Mouse (Mus musculus): ENCODE data around the gene Mrpl2. TPM values are rescaled to one million over a fixed set of nuclear protein-coding genes. Genes with fewer than 3 reads are reported as not detected.
A peak's percentile ranks its signal among the peaks of the same experiment; 100 is the strongest.

Mrpl2 gene
- polyA plus RNA-seq, 1 experiment from 2014 or later, result 88.4 TPM

- no peaks in the 10 kb centered on the region for H3K27me3 ChIP-seq
- no peaks in the 10 kb centered on the region for H3K9me3 ChIP-seq
- peak overlapping the region; percentile 90 for H3K27ac ChIP-seq (replicated peaks)
- 0% methylated on average over 13 of the region's 13 CpGs for WGBS
- H3K4me1 ChIP-seq, result peaks cover 45% of the 10 kb centered on the region
- peaks cover 24% of the 10 kb centered on the region for H3K36me3 ChIP-seq
- peak overlapping the region; percentile 90 for H3K4me3 ChIP-seq
- H3K9ac ChIP-seq (replicated peaks), result peak overlapping the region; percentile 97
- peak overlapping the region; percentile 83 for H3K4me2 ChIP-seq (replicated peaks)
- no peak for ATAC-seq (ENCODE audit: low FRiP score, low read depth)
These were observed 17.6 kb upstream of the Mrpl2 start for GRCm38 (mm10) chr17:46628471-46628790.

- Histone ChIP-seq H3K36me3 (peaks cover 30% of the 10 kb centered on the region), H3K9ac (replicated peaks) (peak within 1 kb of the TSS; percentile 97), H3K4me2 (replicated peaks) (peak within 1 kb of the TSS; percentile 83), H3K9me3 (no peaks in the 10 kb centered on the region), H3K4me1 (peaks cover 39% of the 10 kb centered on the region), H3K27ac (replicated peaks) (peak within 1 kb of the TSS; percentile 90), H3K27me3 (no peaks in the 10 kb centered on the region), H3K4me3 (peak within 1 kb of the TSS; percentile 90)
- peak; percentile 75 for ATAC-seq (ENCODE audit: low FRiP score, low read depth)
- WGBS, result under 1% methylated on average over 75 of the region's 90 CpGs
These were observed 17.0 kb upstream of the Mrpl2 start, which contains the start of gene Ptk7 for GRCm38 (mm10) chr17:46628791-46629684. Gene Ptk7, minus strand, starts transcription at chr17:46629504.

GRCm38 (mm10) chr17:46629685-46630441 lies 16.2 kb upstream of the Mrpl2 start:
- peaks cover 32% of the 10 kb centered on the region for H3K36me3 ChIP-seq
- no peaks in the 10 kb centered on the region for H3K9me3 ChIP-seq
- ATAC-seq (ENCODE audit: low FRiP score, low read depth), result peak; percentile 55
- no peaks in the 10 kb centered on the region for H3K27me3 ChIP-seq
- peaks cover 31% of the 10 kb centered on the region for H3K4me1 ChIP-seq
- H3K27ac ChIP-seq (replicated peaks), result peak overlapping the region; percentile 90
- WGBS, result 9% methylated on average over 12 of the region's 12 CpGs
- H3K9ac ChIP-seq (replicated peaks), result peak overlapping the region; percentile 47; the same call in 1 of the 2 replicates
- peak overlapping the region; percentile 90 for H3K4me3 ChIP-seq
- H3K4me2 ChIP-seq (replicated peaks), result peak overlapping the region; percentile 83

- H3K36me3 ChIP-seq, result peaks cover 61% of the 10 kb centered on the region
- ATAC-seq (ENCODE audit: low FRiP score, low read depth), result no peak
- no peak overlapping the region for H3K27ac ChIP-seq (replicated peaks)
- no peak overlapping the region for H3K4me3 ChIP-seq
- H3K4me1 ChIP-seq, result peaks cover 5% of the 10 kb centered on the region; the same call in 1 of the 2 replicates
- no peaks in the 10 kb centered on the region for H3K27me3 ChIP-seq
- H3K9me3 ChIP-seq, result no peaks in the 10 kb centered on the region
- WGBS, result 31% methylated on average over 15 of the region's 15 CpGs
- peak overlapping the region; percentile 30; the same call in 1 of the 2 replicates for H3K4me2 ChIP-seq (replicated peaks)
- H3K9ac ChIP-seq (replicated peaks), result no peak overlapping the region; the same call in 1 of the 2 replicates
These were observed 9.1 kb upstream of the Mrpl2 start for GRCm38 (mm10) chr17:46636831-46637523.

- WGBS, result 82% methylated on average over 9 of the region's 9 CpGs
- Histone ChIP-seq H3K4me2 (replicated peaks) (no peak overlapping the region), H3K9ac (replicated peaks) (no peak overlapping the region), H3K9me3 (no peaks in the 10 kb centered on the region), H3K27ac (replicated peaks) (no peak overlapping the region), H3K4me3 (no peak overlapping the region), H3K36me3 (peaks cover 46% of the 10 kb centered on the region), H3K27me3 (no peaks in the 10 kb centered on the region), H3K4me1 (peaks cover 14% of the 10 kb centered on the region)
- no peak for ATAC-seq (ENCODE audit: low FRiP score, low read depth)
These were observed 6.1 kb upstream of the Mrpl2 start for GRCm38 (mm10) chr17:46639929-46640328.

GRCm38 (mm10) chr17:46642060-46642459 lies 4.0 kb upstream of the Mrpl2 start:
- WGBS, result 95% methylated on average over 17 of the region's 17 CpGs
- H3K4me1 ChIP-seq, result peaks cover 20% of the 10 kb centered on the region
- no peak overlapping the region for H3K9ac ChIP-seq (replicated peaks)
- ATAC-seq (ENCODE audit: low FRiP score, low read depth), result no peak
- no peaks in the 10 kb centered on the region for H3K9me3 ChIP-seq
- no peak overlapping the region for H3K27ac ChIP-seq (replicated peaks)
- H3K27me3 ChIP-seq, result no peaks in the 10 kb centered on the region
- H3K4me3 ChIP-seq, result no peak overlapping the region
- no peak overlapping the region for H3K4me2 ChIP-seq (replicated peaks)
- peaks cover 36% of the 10 kb centered on the region for H3K36me3 ChIP-seq

- peaks cover 22% of the 10 kb centered on the region for H3K4me1 ChIP-seq
These were observed 1.8 kb upstream of the Mrpl2 start for GRCm38 (mm10) chr17:46644152-46644805.

GRCm38 (mm10) chr17:46644916-46645475 lies 1.0 kb upstream of the Mrpl2 start:
- ATAC-seq (ENCODE audit: low FRiP score, low read depth), result peak; percentile 1; the same call in 1 of the 2 replicates
- Histone ChIP-seq H3K4me2 (replicated peaks) (peak overlapping the region; percentile 94), H3K9ac (replicated peaks) (peak overlapping the region; percentile 77), H3K4me1 (peaks cover 29% of the 10 kb centered on the region), H3K27ac (replicated peaks) (peak overlapping the region; percentile 49; the same call in 1 of the 2 replicates), H3K27me3 (no peaks in the 10 kb centered on the region), H3K36me3 (peaks cover 35% of the 10 kb centered on the region), H3K4me3 (peak overlapping the region; percentile 72), H3K9me3 (no peaks in the 10 kb centered on the region)
- WGBS, result 7% methylated on average over 10 of the region's 11 CpGs

More at GRCm38 (mm10) chr17:46644152-46644805, 1.8 kb upstream of the Mrpl2 start:
- peak overlapping the region; percentile 77 for H3K9ac ChIP-seq (replicated peaks)
- peak overlapping the region; percentile 72 for H3K4me3 ChIP-seq
- peak overlapping the region; percentile 94 for H3K4me2 ChIP-seq (replicated peaks)
- ATAC-seq (ENCODE audit: low FRiP score, low read depth), result no peak
- WGBS, result 87% methylated on average over 12 of the region's 12 CpGs
- no peaks in the 10 kb centered on the region for H3K9me3 ChIP-seq
- peaks cover 41% of the 10 kb centered on the region for H3K36me3 ChIP-seq
- no peaks in the 10 kb centered on the region for H3K27me3 ChIP-seq
- no peak overlapping the region for H3K27ac ChIP-seq (replicated peaks)

- no peak for ATAC-seq (ENCODE audit: low FRiP score, low read depth)
- Histone ChIP-seq H3K4me3 (peak overlapping the region; percentile 72), H3K4me1 (peaks cover 37% of the 10 kb centered on the region), H3K36me3 (peaks cover 22% of the 10 kb centered on the region), H3K9ac (replicated peaks) (peak overlapping the region; percentile 66), H3K27me3 (no peaks in the 10 kb centered on the region), H3K9me3 (no peaks in the 10 kb centered on the region), H3K4me2 (replicated peaks) (peak overlapping the region; percentile 94), H3K27ac (replicated peaks) (peak overlapping the region; percentile 73)
- WGBS, result under 1% methylated on average over 19 of the region's 19 CpGs
These were observed 263 bp downstream of the Mrpl2 start for GRCm38 (mm10) chr17:46646322-46646662.

- WGBS, result 91% methylated on average over 7 of the region's 7 CpGs
- Histone ChIP-seq H3K9me3 (no peaks in the 10 kb centered on the region), H3K4me3 (peak overlapping the region; percentile 72; the same call in 1 of the 2 replicates), H3K27ac (replicated peaks) (no peak overlapping the region), H3K4me2 (replicated peaks) (peak overlapping the region; percentile 94; the same call in 1 of the 2 replicates), H3K4me1 (peaks cover 47% of the 10 kb centered on the region), H3K27me3 (no peaks in the 10 kb centered on the region), H3K36me3 (peaks cover 12% of the 10 kb centered on the region), H3K9ac (replicated peaks) (0 out of 2 replicates have a peak overlapping the region, but pooled peaks have one; percentile 66)
- ATAC-seq (ENCODE audit: low FRiP score, low read depth), result no peak
These were observed 1.2 kb downstream of the Mrpl2 start for GRCm38 (mm10) chr17:46647279-46647678.

- Histone ChIP-seq H3K4me3 (no peak overlapping the region), H3K4me1 (peaks cover 50% of the 10 kb centered on the region)
These were observed 2.4 kb downstream of the Mrpl2 start for GRCm38 (mm10) chr17:46648436-46648835.

More at GRCm38 (mm10) chr17:46648436-46648835, 2.4 kb downstream of the Mrpl2 start:
- 89% methylated on average over 9 of the region's 9 CpGs for WGBS
- no peak overlapping the region for H3K27ac ChIP-seq (replicated peaks)
- H3K9me3 ChIP-seq, result no peaks in the 10 kb centered on the region
- no peak overlapping the region for H3K4me2 ChIP-seq (replicated peaks)
- H3K36me3 ChIP-seq, result peaks cover 18% of the 10 kb centered on the region
- no peak for ATAC-seq (ENCODE audit: low FRiP score, low read depth)
- 0 out of 2 replicates have a peak overlapping the region, but pooled peaks have one; percentile 1 for H3K9ac ChIP-seq (replicated peaks)
- no peaks in the 10 kb centered on the region for H3K27me3 ChIP-seq
